Mouse (Mus musculus): Measurements from ENCODE around the gene Chst1. TPM values are rescaled to one million over a fixed set of nuclear protein-coding genes. Genes with fewer than 3 reads are reported as not detected.

The Chst1 gene
- polyA plus RNA-seq, 1 experiment from 2014 or later: 2.4 TPM

Small RNA genes lying within 50 kb of the gene (microRNA-seq; reads per million reads assigned to microRNA genes)
- gene Mir7221 (ENCODE audit: borderline number of aligned reads) (not detected), gene Mir7222 (ENCODE audit: borderline number of aligned reads) (not detected)

Other genes with a start within 250 kb of the Chst1 start
- 11.7 and 14.3 TPM in 2 replicates for gene Pex16, start 225.0 kb upstream of the Chst1 start, polyA plus RNA-seq (2014; fragmentation: Nextera tagmentation; extraction: Ambion mirVana)
- 5.8 and 6.6 TPM in 2 replicates for gene Large2, start 224.8 kb upstream of the Chst1 start, polyA plus RNA-seq (2014; fragmentation: Nextera tagmentation; extraction: Ambion mirVana)
- gene 1700029I15Rik, start 217.2 kb upstream of the Chst1 start, polyA plus RNA-seq (2014; fragmentation: Nextera tagmentation; extraction: Ambion mirVana): 1.6 and 1.9 TPM in 2 replicates
- gene Mapk8ip1, start 198.4 kb upstream of the Chst1 start, polyA plus RNA-seq (2014; fragmentation: Nextera tagmentation; extraction: Ambion mirVana): 18.8 and 21.9 TPM in 2 replicates
- gene Cry2, start 165.7 kb upstream of the Chst1 start, polyA plus RNA-seq (2014; fragmentation: Nextera tagmentation; extraction: Ambion mirVana): 12.6 and 13.7 TPM in 2 replicates
- 6.1 and 8.5 TPM in 2 replicates for gene Slc35c1, start 139.2 kb upstream of the Chst1 start, polyA plus RNA-seq (2014; fragmentation: Nextera tagmentation; extraction: Ambion mirVana)